Mouse (Mus musculus) lung, postnatal 0 days (tissue): ENCODE data around the gene Cep131. TPM values are rescaled to one million over a fixed set of nuclear protein-coding genes. Genes with fewer than 3 reads are reported as not detected.

Experiments
- ATAC-seq: fragments of 200-750 bp; cut with Nextera tagmentation; 2 replicates; pipeline ENCODE4 v1.8.0; 2017; ENCODE audit warnings: moderate library complexity
- DNase-seq: peaks from one replicate; pipeline ENCODE4 v3.0.0-alpha.2; 2016; ENCODE audit warnings: low spot score
- H3K27ac ChIP-seq: fragments of 300-500 bp; sonication (generic); 2 replicates; pipeline ENCODE4 v1.5.1; 2014; ENCODE audit warnings: antibody characterized with exemption, mild to moderate bottlenecking, low read length, mixed read lengths
- H3K27me3 ChIP-seq: fragments of 300-500 bp; sonication (generic); replicated peaks from 2 replicates; pipeline ENCODE4 v1.6.1; 2014; ENCODE audit warnings: low read length, mixed read lengths; ENCODE audit not compliant: insufficient read depth
- H3K36me3 ChIP-seq: fragments of 300-500 bp; sonication (generic); 2 replicates; pipeline ENCODE4 v1.6.1; 2014; ENCODE audit warnings: low read length, mixed read lengths; ENCODE audit not compliant: insufficient read depth
- H3K4me1 ChIP-seq: fragments of 300-500 bp; sonication (generic); 2 replicates; pipeline ENCODE4 v1.6.1; 2014; ENCODE audit warnings: antibody characterized with exemption, low read depth, low read length, mixed read lengths; ENCODE audit not compliant: insufficient read depth
- H3K4me2 ChIP-seq: fragments of 300-500 bp; sonication (generic); replicated peaks from 2 replicates; pipeline ENCODE4 v1.6.1; 2014; ENCODE audit warnings: low read depth, mild to moderate bottlenecking, low read length, moderate library complexity, mixed read lengths
- H3K4me3 ChIP-seq: fragments of 300-500 bp; sonication (generic); 2 replicates; pipeline ENCODE4 v1.5.1; 2014; ENCODE audit warnings: low read depth, low read length
- H3K9ac ChIP-seq: fragments of 300-500 bp; sonication (generic); replicated peaks from 2 replicates; pipeline ENCODE4 v1.6.1; 2014; ENCODE audit warnings: low read depth, mild to moderate bottlenecking
- H3K9me3 ChIP-seq: fragments of 300-500 bp; sonication (generic); 2 replicates; pipeline ENCODE4 v1.6.1; 2016; ENCODE audit warnings: low read length, mixed read lengths
- CTCF ChIP-seq: IDR thresholded peaks from 2 replicates; pipeline ENCODE4 v1.5.1; 2016; ENCODE audit warnings: antibody characterized with exemption, mild to moderate bottlenecking
- EP300 ChIP-seq: IDR thresholded peaks from 2 replicates; pipeline ENCODE4 v1.6.1; 2016; ENCODE audit warnings: antibody characterized with exemption, mild to moderate bottlenecking, control low read depth
- WGBS: fragments of 180-500 bp; shearing (Covaris S2); extraction: QIAGEN DNeasy Blood & Tissue Kit; methylation state at CpG from one replicate; pipeline ENCODE4 v1.1.7; 2014; 5-methylcytosine and 5-hydroxymethylcytosine counted together
- polyA plus RNA-seq: library from polyadenylated mRNA; unstranded; fragments of >200 nt; fragmentation: Nextera tagmentation; extraction: Ambion mirVana; gene quantifications from 2 replicates; pipeline ENCODE4 v1.2.1, GENCODE M21; 2015

Cep131 gene
- polyA plus RNA-seq, 1 experiment from 2014 or later = 7.6 TPM

- ATAC-seq (peak; percentile 22; the same call in 1 of the 2 replicates), DNase-seq (peak; percentile 61)
- H3K36me3 ChIP-seq = no peaks in the 10 kb centered on the region
- peaks cover 8% of the 10 kb centered on the region; the same call in 1 of the 2 replicates for H3K4me1 ChIP-seq
- no peak for TF ChIP-seq EP300
- no peak for TF ChIP-seq CTCF
- H3K9ac ChIP-seq = no peak overlapping the region; the same call in 1 of the 2 replicates
- no peaks in the 10 kb centered on the region for H3K9me3 ChIP-seq
- H3K4me3 ChIP-seq = no peak overlapping the region
- WGBS = 50% methylated on average over 7 of the region's 7 CpGs
- no peak overlapping the region for H3K4me2 ChIP-seq
- peak overlapping the region; percentile 91 for H3K27ac ChIP-seq
- peaks cover 13% of the 10 kb centered on the region; the same call in 1 of the 2 replicates for H3K27me3 ChIP-seq
These were observed 44.3 kb downstream of the Cep131 start for GRCm38 (mm10) chr11:120042141-120042838.

GRCm38 (mm10) chr11:120041191-120042123 lies 45.2 kb downstream of the Cep131 start:
- whole genome bisulfite sequencing = 49% methylated on average over 13 of the region's 13 CpGs
- ATAC-seq = peak; percentile 92
- Histone ChIP-seq H3K27me3 (peaks cover 7% of the 10 kb centered on the region; the same call in 1 of the 2 replicates), H3K4me1 (peaks cover 5% of the 10 kb centered on the region; the same call in 1 of the 2 replicates), H3K36me3 (no peaks in the 10 kb centered on the region), H3K9me3 (no peaks in the 10 kb centered on the region), H3K27ac (peak overlapping the region; percentile 91), H3K4me2 (peak overlapping the region; percentile 17), H3K9ac (no peak overlapping the region; the same call in 1 of the 2 replicates), H3K4me3 (0 out of 2 replicates have a peak overlapping the region, but pooled peaks have one; percentile 12)
- TF ChIP-seq EP300 = peak; percentile 79
- no peak for TF ChIP-seq CTCF
- peak; percentile 90 for DNase-seq

- no peak overlapping the region for H3K4me3 ChIP-seq
- no peaks in the 10 kb centered on the region for H3K9me3 ChIP-seq
- peak; percentile 5; the same call in 1 of the 2 replicates for ATAC-seq
- H3K36me3 ChIP-seq = no peaks in the 10 kb centered on the region
- H3K4me2 ChIP-seq = peak overlapping the region; percentile 17; the same call in 1 of the 2 replicates
- DNase-seq = peak; percentile 76
- peak overlapping the region; percentile 91 for H3K27ac ChIP-seq
- WGBS = 49% methylated on average over 8 of the region's 8 CpGs
- no peak for TF ChIP-seq EP300
- TF ChIP-seq CTCF = peak; percentile 31
- H3K9ac ChIP-seq = no peak overlapping the region
- H3K4me1 ChIP-seq = peaks cover 5% of the 10 kb centered on the region; the same call in 1 of the 2 replicates
- H3K27me3 ChIP-seq = no peaks in the 10 kb centered on the region
These were observed 46.2 kb downstream of the Cep131 start for GRCm38 (mm10) chr11:120040440-120040839.

- Histone ChIP-seq H3K27ac (peak overlapping the region; percentile 91), H3K36me3 (no peaks in the 10 kb centered on the region), H3K27me3 (no peaks in the 10 kb centered on the region), H3K9me3 (no peaks in the 10 kb centered on the region), H3K4me3 (no peak overlapping the region), H3K9ac (no peak overlapping the region), H3K4me1 (peaks cover 5% of the 10 kb centered on the region; the same call in 1 of the 2 replicates), H3K4me2 (no peak overlapping the region)
- TF ChIP-seq EP300 (peak; percentile 55; the same call in 1 of the 2 replicates), CTCF (no peak)
- WGBS = 5% methylated on average over 4 of the region's 4 CpGs
- DNase-seq (peak; percentile 69), ATAC-seq (peak; percentile 49)
These were observed 47.0 kb downstream of the Cep131 start for GRCm38 (mm10) chr11:120039581-120039980.

GRCm38 (mm10) chr11:120034762-120035161 lies 51.9 kb downstream of the Cep131 start:
- Histone ChIP-seq H3K27me3 (no peaks in the 10 kb centered on the region), H3K4me3 (no peak overlapping the region), H3K9ac (no peak overlapping the region), H3K36me3 (no peaks in the 10 kb centered on the region), H3K27ac (no peak overlapping the region), H3K4me2 (no peak overlapping the region), H3K4me1 (no peaks in the 10 kb centered on the region), H3K9me3 (no peaks in the 10 kb centered on the region)
- ATAC-seq (no peak), DNase-seq (peak; percentile 29)
- 49% methylated on average over 5 of the region's 5 CpGs for WGBS
- TF ChIP-seq EP300 (no peak), CTCF (no peak)

- ATAC-seq = no peak
- WGBS = 38% methylated on average over 3 of the region's 3 CpGs
- no peaks in the 10 kb centered on the region for H3K27me3 ChIP-seq
- no peak for DNase-seq
- no peak overlapping the region for H3K9ac ChIP-seq
- H3K36me3 ChIP-seq = no peaks in the 10 kb centered on the region
- H3K9me3 ChIP-seq = no peaks in the 10 kb centered on the region
- no peak overlapping the region for H3K4me3 ChIP-seq
- no peaks in the 10 kb centered on the region for H3K4me1 ChIP-seq
- TF ChIP-seq CTCF (no peak), EP300 (no peak)
- no peak overlapping the region for H3K4me2 ChIP-seq
- H3K27ac ChIP-seq = no peak overlapping the region
These were observed 52.3 kb downstream of the Cep131 start for GRCm38 (mm10) chr11:120034306-120034705.
